Mouse (Mus musculus) hindbrain, embryonic 13.5 days (tissue): ENCODE results near the gene 1700042G07Rik. TPM values are rescaled to one million over a fixed set of nuclear protein-coding genes. Genes with fewer than 3 reads are reported as not detected.

Experiments
- ATAC-seq: fragments of 200-750 bp; cut with Nextera tagmentation; 2 replicates; pipeline ENCODE4 v1.8.0; 2017; ENCODE audit warnings: moderate TSS enrichment; ENCODE audit not compliant: low FRiP score
- H3K27ac ChIP-seq: fragments of 300-500 bp; sonication (generic); 2 replicates; pipeline ENCODE4 v1.5.1; 2015; ENCODE audit warnings: inconsistent platforms, mild to moderate bottlenecking, moderate library complexity
- H3K27me3 ChIP-seq: fragments of 300-500 bp; sonication (generic); 2 replicates; pipeline ENCODE4 v1.6.1; 2015; ENCODE audit warnings: mild to moderate bottlenecking, inconsistent platforms
- H3K36me3 ChIP-seq: fragments of 300-500 bp; sonication (generic); 2 replicates; pipeline ENCODE4 v1.6.1; 2015; ENCODE audit warnings: mild to moderate bottlenecking, inconsistent platforms
- H3K4me1 ChIP-seq: fragments of 300-500 bp; sonication (generic); replicated peaks from 2 replicates; pipeline ENCODE4 v1.6.1; 2015; ENCODE audit warnings: inconsistent platforms
- H3K4me2 ChIP-seq: fragments of 300-500 bp; sonication (generic); 2 replicates; pipeline ENCODE4 v1.6.1; 2015; ENCODE audit warnings: inconsistent platforms, mild to moderate bottlenecking, moderate library complexity
- H3K4me3 ChIP-seq: fragments of 300-500 bp; sonication (generic); 2 replicates; pipeline ENCODE4 v1.5.1; 2015; ENCODE audit warnings: mild to moderate bottlenecking, inconsistent platforms
- H3K9ac ChIP-seq: fragments of 300-500 bp; sonication (generic); 2 replicates; pipeline ENCODE4 v1.6.1; 2015; ENCODE audit warnings: mild to moderate bottlenecking, inconsistent platforms
- H3K9me3 ChIP-seq: fragments of 300-500 bp; sonication (generic); 2 replicates; pipeline ENCODE4 v1.6.1; 2016; ENCODE audit warnings: inconsistent platforms
- WGBS: fragments of 180-500 bp; shearing (Covaris S2); methylation state at CpG from one replicate; pipeline ENCODE4 v1.1.7; 2015; 5-methylcytosine and 5-hydroxymethylcytosine counted together
- polyA plus RNA-seq: library from polyadenylated mRNA; unstranded; fragments of >200 nt; fragmentation: Nextera tagmentation; extraction: Ambion mirVana; gene quantifications from 2 replicates; pipeline ENCODE4 v1.2.1, GENCODE M21; 2015

The 1700042G07Rik gene
- polyA plus RNA-seq, 1 experiment from 2014 or later = not detected

- Histone ChIP-seq H3K4me2 (no peak overlapping the region), H3K4me3 (no peak overlapping the region), H3K4me1 (no peaks in the 10 kb centered on the region), H3K36me3 (no peaks in the 10 kb centered on the region; the same call in 1 of the 2 replicates), H3K27me3 (no peaks in the 10 kb centered on the region), H3K27ac (no peak overlapping the region), H3K9ac (no peak overlapping the region), H3K9me3 (no peaks in the 10 kb centered on the region)
- 77% methylated on average over 8 of the region's 8 CpGs for WGBS
- ATAC-seq = no peak
Observed at GRCm38 (mm10) chr4:116165708-116166407, 7.3 kb upstream of the 1700042G07Rik start.

DNA sequence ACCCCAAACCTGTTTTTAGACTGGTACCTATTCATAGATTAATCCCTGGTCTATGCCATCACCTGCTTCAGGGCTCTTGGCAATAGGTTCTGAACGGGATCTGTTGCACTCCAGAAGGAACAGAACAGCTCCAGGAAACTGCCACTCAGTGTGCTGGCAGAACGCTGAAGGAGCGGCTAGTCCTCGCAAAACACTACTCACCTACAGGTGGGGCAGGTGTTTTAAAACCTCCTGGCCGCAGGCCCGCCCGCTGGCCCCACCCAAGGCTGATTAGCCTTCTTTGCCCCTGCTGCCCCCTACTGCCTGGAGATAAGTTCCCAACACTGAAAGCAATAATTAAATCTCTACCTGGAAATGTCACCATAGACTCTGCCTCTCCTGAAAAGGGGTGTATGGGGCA lies 5.8 kb upstream of the 1700042G07Rik start, which contains the start of gene Tspan1:
Tspan1 (minus strand) TSS at position 198 of the 400 bp plus-strand sequence.
- Histone ChIP-seq H3K4me3 (no peak within 1 kb of the TSS), H3K9ac (no peak within 1 kb of the TSS), H3K27ac (no peak within 1 kb of the TSS), H3K4me1 (no peaks in the 10 kb centered on the region), H3K4me2 (no peak within 1 kb of the TSS), H3K27me3 (no peaks in the 10 kb centered on the region), H3K9me3 (no peaks in the 10 kb centered on the region), H3K36me3 (no peaks in the 10 kb centered on the region)
- ATAC-seq = no peak
- 29% methylated on average over 7 of the region's 7 CpGs for WGBS

DNA sequence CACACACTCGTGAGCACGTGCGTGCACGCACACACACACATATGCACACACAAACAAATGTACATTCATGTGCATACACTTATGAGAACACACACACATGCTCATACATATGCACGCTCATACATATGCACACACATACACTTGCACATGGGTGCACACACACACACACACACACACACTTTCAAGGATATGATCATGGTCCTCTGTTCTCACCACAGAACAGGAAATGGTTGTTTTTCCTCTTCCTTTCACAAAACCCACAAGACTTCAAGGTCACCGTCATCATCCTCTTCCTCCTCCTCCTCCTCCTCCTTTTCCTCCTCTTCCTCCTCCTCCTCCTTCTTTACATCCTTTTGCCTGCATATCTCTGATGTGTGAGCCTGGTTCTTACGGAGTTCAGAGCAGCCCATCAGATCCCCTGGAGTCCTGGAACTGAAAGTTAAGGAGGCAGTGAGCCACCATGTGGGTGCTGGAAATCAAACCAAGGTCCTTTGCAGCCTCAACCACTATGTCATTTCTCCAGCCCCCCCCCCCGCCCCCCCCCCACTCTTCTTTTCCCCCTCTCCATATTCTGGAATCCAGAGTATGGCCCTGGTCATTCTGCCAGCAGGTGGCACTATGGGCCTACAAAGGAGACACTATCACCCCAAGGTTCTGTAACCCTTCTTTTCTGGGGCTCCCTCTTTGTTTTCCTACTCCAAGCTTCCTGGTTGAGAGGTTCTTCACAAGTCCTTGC lies 4.4 kb upstream of the 1700042G07Rik start:
- WGBS = 89% methylated on average over 7 of the region's 8 CpGs
- H3K4me2 ChIP-seq = no peak overlapping the region
- no peak overlapping the region for H3K27ac ChIP-seq
- no peaks in the 10 kb centered on the region; the same call in 1 of the 2 replicates for H3K4me1 ChIP-seq
- H3K27me3 ChIP-seq = no peaks in the 10 kb centered on the region
- H3K36me3 ChIP-seq = no peaks in the 10 kb centered on the region
- no peak overlapping the region for H3K4me3 ChIP-seq
- H3K9me3 ChIP-seq = no peaks in the 10 kb centered on the region
- peak; percentile 79 for ATAC-seq
- no peak overlapping the region for H3K9ac ChIP-seq

DNA sequence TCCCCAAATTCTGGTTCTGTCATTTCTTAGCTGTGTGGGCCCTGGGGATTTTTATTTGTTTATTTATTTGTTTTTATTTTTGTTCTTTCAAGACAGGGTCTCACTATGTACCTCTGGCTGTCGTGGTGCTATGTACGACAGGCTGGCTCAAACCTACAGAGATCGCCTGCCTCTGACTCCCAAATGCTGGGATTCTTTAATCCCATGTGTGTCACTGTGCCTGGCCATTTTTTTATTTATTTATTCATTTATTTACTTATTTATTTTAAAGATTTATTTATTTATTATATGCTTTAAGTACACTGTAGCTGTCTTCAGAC lies 3.9 kb upstream of the 1700042G07Rik start:
- H3K27me3 ChIP-seq = no peaks in the 10 kb centered on the region
- 69% methylated on average over 3 of the region's 3 CpGs for whole genome bisulfite sequencing
- H3K9me3 ChIP-seq = no peaks in the 10 kb centered on the region
- H3K4me2 ChIP-seq = no peak overlapping the region
- H3K36me3 ChIP-seq = no peaks in the 10 kb centered on the region
- no peak overlapping the region for H3K4me3 ChIP-seq
- peak; percentile 65 for ATAC-seq
- no peak overlapping the region for H3K27ac ChIP-seq
- no peak overlapping the region for H3K9ac ChIP-seq
- no peaks in the 10 kb centered on the region; the same call in 1 of the 2 replicates for H3K4me1 ChIP-seq

DNA sequence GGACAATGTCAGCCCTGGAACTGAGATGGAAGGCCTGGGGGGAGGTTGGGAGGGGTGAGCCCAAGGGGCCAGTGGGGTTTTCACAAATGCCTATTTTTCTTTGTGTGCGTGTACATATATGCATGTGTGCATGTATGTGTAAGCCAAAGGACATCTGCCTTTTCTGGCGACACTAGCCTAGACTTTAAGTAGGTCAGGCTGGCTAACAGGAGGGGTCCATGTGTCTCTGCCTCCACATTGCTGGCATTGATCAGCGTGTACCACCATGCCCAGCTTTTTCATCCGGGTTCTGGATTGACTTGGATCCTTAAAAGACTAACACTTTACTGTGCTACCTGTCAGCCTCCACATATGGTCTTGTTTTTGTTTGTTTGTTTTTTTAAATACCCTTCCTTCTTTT lies 580 bp downstream of the 1700042G07Rik start:
- Histone ChIP-seq H3K27ac (no peak overlapping the region), H3K9ac (no peak overlapping the region), H3K36me3 (no peaks in the 10 kb centered on the region), H3K9me3 (no peaks in the 10 kb centered on the region), H3K4me2 (no peak overlapping the region), H3K27me3 (no peaks in the 10 kb centered on the region), H3K4me1 (peaks cover 28% of the 10 kb centered on the region), H3K4me3 (no peak overlapping the region)
- WGBS = 92% methylated on average over 4 of the region's 4 CpGs
- no peak for ATAC-seq

- Histone ChIP-seq H3K9me3 (no peaks in the 10 kb centered on the region), H3K9ac (no peak overlapping the region), H3K4me2 (no peak overlapping the region), H3K4me3 (no peak overlapping the region), H3K4me1 (peaks cover 28% of the 10 kb centered on the region), H3K27me3 (no peaks in the 10 kb centered on the region), H3K36me3 (no peaks in the 10 kb centered on the region), H3K27ac (no peak overlapping the region)
- 53% methylated on average over 6 of the region's 6 CpGs for WGBS
- ATAC-seq = peak; percentile 19; the same call in 1 of the 2 replicates
Observed at GRCm38 (mm10) chr4:116174466-116175116, 1.4 kb downstream of the 1700042G07Rik start.

DNA sequence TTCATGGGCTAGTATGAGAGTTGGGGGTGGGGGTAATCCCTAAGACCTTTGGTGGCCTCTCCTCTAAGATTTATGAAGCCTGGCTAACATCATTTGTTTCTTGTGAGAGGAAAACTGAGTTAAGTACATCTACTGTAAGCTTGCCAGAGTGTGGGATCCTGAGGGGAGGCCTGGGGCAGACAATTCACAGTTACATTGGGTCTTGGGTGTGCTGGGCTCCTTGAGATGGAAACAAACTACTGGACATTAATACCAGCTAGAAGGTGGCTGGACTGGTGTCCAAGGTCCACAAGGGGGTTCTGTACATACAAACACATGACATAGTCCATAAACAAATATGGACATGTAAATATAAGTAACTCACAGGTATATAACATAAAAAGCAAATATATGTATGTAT lies 2.0 kb downstream of the 1700042G07Rik start:
- ATAC-seq = no peak
- Histone ChIP-seq H3K4me3 (no peak overlapping the region), H3K27ac (no peak overlapping the region), H3K27me3 (no peaks in the 10 kb centered on the region), H3K9me3 (no peaks in the 10 kb centered on the region), H3K36me3 (no peaks in the 10 kb centered on the region), H3K9ac (no peak overlapping the region), H3K4me2 (no peak overlapping the region), H3K4me1 (peaks cover 28% of the 10 kb centered on the region)

DNA sequence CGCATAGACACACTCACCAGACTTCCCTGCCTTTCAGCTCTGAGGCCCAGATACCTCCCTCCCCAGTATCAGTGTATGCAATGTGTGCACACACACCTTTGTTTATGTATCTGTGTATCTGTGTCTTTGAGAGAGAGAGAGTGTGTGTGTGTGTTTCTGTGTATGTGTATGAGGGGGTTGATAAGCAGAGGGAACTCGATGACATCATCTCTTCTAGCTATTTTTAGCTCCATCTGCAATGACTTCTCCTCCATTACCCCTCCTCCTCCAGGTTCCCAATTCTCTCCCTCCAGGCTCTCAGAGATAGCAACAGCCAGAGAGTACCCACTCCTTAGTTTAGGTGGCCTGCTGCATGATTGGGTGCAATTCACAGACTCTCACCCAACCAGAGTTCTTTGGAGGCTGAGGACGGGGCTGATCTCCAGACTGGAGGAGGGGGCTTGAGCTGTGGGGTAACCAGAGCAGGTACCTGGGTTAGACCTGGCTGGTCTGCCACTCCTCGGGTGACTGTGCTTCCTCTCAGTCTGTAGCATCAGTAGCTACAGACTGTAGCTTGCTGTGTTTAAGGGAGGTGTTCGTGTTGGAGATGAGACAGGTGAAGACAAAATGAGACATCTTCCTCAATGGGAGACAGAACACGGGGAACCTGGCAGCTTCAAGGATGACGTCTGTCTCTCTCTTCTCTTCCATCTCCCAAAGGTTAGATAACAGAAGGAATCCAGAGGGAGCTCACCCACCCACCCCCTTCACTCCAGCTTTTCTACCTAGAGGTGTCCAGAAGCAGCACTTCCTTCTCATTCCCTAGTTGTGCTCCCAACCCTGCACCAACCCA lies 2.8 kb downstream of the 1700042G07Rik start:
- Histone ChIP-seq H3K4me1 (peaks cover 28% of the 10 kb centered on the region), H3K36me3 (no peaks in the 10 kb centered on the region), H3K27me3 (no peaks in the 10 kb centered on the region), H3K27ac (peak overlapping the region; percentile 71; the same call in 1 of the 2 replicates), H3K9me3 (no peaks in the 10 kb centered on the region), H3K9ac (no peak overlapping the region), H3K4me3 (no peak overlapping the region), H3K4me2 (peak overlapping the region; percentile 35)
- no peak for ATAC-seq
- WGBS = 72% methylated on average over 7 of the region's 7 CpGs

DNA sequence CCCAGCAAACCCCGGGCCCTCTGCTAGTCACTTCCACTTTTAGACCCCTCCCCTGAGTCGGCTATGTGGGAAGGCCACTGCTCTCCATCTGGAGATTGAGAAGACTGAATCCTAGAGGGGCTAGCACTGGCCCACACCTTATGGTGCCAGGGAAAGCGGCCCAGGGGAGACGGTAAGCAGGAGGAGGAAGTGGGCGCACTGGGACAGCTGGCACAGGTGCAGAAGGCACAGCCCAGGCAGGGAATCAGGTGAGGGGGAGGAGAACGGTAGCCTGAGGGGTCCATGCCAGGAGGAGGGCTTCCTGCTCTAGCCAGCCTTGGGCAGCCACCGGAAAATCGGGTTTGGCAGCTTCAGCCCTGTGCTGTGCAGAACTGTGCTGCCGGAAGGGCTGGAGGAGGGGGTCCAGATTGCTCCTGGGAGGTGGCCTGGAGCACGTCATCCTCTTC lies 3.4 kb downstream of the 1700042G07Rik start:
- Histone ChIP-seq H3K27ac (peak overlapping the region; percentile 71), H3K27me3 (no peaks in the 10 kb centered on the region), H3K36me3 (no peaks in the 10 kb centered on the region), H3K4me3 (peak overlapping the region; percentile 3; the same call in 1 of the 2 replicates), H3K9me3 (no peaks in the 10 kb centered on the region), H3K9ac (no peak overlapping the region), H3K4me2 (peak overlapping the region; percentile 35), H3K4me1 (peaks cover 28% of the 10 kb centered on the region)
- WGBS = 23% methylated on average over 10 of the region's 10 CpGs
- ATAC-seq = peak; percentile 83

DNA sequence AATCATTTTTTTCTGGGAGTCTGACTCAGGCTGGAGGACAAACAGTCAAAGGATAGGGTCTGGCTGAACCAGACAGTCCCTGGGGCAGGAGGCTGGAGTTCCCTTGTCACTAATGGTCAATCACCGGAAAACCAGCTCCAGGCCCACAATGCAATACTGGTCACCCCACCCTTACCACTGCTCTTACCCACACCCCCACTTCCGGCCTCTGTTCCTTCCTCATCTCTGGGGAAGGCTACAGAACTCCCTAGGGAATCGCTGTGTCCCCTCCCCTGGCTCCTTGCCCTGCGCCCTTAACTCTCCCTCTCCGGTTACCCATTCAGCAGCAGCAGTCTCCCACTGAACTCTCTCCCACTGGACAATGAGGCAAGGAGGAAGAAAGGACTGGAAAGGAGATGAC lies 4.0 kb downstream of the 1700042G07Rik start:
- no peak overlapping the region for H3K9ac ChIP-seq
- H3K27ac ChIP-seq = peak overlapping the region; percentile 71; the same call in 1 of the 2 replicates
- peaks cover 28% of the 10 kb centered on the region for H3K4me1 ChIP-seq
- peak overlapping the region; percentile 35; the same call in 1 of the 2 replicates for H3K4me2 ChIP-seq
- H3K4me3 ChIP-seq = no peak overlapping the region
- H3K9me3 ChIP-seq = no peaks in the 10 kb centered on the region
- H3K36me3 ChIP-seq = no peaks in the 10 kb centered on the region
- no peaks in the 10 kb centered on the region for H3K27me3 ChIP-seq
- WGBS = 38% methylated on average over 5 of the region's 5 CpGs
- ATAC-seq = no peak

DNA sequence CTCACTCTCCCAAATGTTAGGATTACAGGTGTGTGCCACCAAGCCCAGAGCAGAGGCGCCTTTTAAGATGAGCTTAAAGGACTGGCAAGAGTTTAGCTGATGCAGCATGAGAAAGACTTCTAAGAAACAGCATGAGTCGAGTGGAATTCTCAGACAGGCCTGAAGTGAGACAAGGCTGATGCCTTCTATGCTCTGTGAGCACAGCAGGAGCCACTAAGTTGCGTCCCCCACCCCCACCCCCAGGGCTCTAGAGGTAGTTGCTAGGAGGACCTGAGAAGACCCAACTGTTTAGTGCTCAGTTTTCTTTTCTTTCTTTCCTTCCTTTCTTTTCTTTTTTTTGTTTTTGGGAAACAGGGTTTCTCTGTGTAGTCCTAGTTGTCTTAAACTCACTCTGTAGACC lies 8.9 kb downstream of the 1700042G07Rik start:
- no peak overlapping the region for H3K27ac ChIP-seq
- 37% methylated on average over 3 of the region's 3 CpGs for WGBS
- H3K9ac ChIP-seq = no peak overlapping the region
- no peak overlapping the region for H3K4me3 ChIP-seq
- ATAC-seq = no peak
- no peaks in the 10 kb centered on the region for H3K9me3 ChIP-seq
- H3K4me1 ChIP-seq = peaks cover 13% of the 10 kb centered on the region
- H3K27me3 ChIP-seq = no peaks in the 10 kb centered on the region
- no peak overlapping the region for H3K4me2 ChIP-seq
- no peaks in the 10 kb centered on the region for H3K36me3 ChIP-seq
